Mouse (Mus musculus): ENCODE results near the gene Cdkal1. TPM values are rescaled to one million over a fixed set of nuclear protein-coding genes. Genes with fewer than 3 reads are reported as not detected.

Gene Cdkal1
- polyA plus RNA-seq, 1 experiment from 2014 or later, result 28.2 TPM

DNA sequence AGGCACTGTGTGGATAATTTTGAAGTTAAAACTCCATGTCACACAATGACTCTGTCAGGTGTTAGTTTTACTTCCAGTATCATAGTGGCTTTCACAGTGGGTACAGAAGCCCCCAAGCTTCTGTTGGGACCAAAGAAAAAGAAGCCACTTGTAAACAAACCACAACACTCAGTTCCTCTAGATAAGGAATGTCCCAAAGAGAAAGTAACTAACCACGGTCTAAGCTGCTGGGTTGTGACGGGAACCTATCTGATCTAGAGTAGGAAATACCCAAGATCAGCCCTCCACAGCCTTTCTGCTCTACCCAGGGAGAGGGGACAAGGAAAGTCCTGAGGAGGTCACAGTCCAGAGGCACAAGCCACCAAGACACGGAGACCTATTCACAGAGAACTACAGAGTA is 99.4 kb downstream of the Cdkal1 start:
- H3K4me2 ChIP-seq (replicated peaks), result no peak overlapping the region
- no peak overlapping the region for H3K27ac ChIP-seq
- H3K27me3 ChIP-seq (replicated peaks), result no peaks in the 10 kb centered on the region
- no peak overlapping the region for H3K9ac ChIP-seq
- H3K4me1 ChIP-seq, result peaks cover 10% of the 10 kb centered on the region
- H3K9me3 ChIP-seq, result no peaks in the 10 kb centered on the region
- H3K4me3 ChIP-seq, result no peak overlapping the region
- WGBS, result 82% methylated on average over 3 of the region's 3 CpGs
- ATAC-seq (ENCODE audit: low FRiP score, low read depth), result no peak
- H3K36me3 ChIP-seq, result no peaks in the 10 kb centered on the region

DNA sequence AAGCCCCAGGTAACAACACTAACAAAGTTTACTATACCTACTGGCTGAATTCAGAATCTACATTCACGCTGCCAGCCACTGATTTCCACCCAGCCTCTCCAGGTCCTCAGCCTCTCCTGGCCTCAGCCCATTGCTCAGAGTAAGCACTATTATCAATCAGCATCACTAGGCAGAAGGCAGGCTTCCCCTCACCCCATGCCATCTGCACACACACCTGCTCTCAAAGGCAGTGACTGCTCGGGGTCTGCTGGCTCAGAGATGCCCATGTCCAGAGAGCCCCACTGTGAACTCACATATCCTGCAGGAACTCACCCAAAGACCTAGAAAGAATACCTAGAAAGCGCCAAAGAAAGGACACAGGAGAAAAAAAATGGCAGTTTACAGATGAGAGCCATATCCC is 102.2 kb downstream of the Cdkal1 start:
- no peak overlapping the region for H3K27ac ChIP-seq
- no peak for ATAC-seq (ENCODE audit: low FRiP score, low read depth)
- no peaks in the 10 kb centered on the region for H3K36me3 ChIP-seq
- no peak overlapping the region for H3K4me2 ChIP-seq (replicated peaks)
- 82% methylated on average over 3 of the region's 3 CpGs for WGBS
- no peaks in the 10 kb centered on the region; the same call in 1 of the 2 replicates for H3K4me1 ChIP-seq
- H3K27me3 ChIP-seq (replicated peaks), result no peaks in the 10 kb centered on the region
- H3K4me3 ChIP-seq, result no peak overlapping the region
- H3K9me3 ChIP-seq, result no peaks in the 10 kb centered on the region
- no peak overlapping the region for H3K9ac ChIP-seq

DNA sequence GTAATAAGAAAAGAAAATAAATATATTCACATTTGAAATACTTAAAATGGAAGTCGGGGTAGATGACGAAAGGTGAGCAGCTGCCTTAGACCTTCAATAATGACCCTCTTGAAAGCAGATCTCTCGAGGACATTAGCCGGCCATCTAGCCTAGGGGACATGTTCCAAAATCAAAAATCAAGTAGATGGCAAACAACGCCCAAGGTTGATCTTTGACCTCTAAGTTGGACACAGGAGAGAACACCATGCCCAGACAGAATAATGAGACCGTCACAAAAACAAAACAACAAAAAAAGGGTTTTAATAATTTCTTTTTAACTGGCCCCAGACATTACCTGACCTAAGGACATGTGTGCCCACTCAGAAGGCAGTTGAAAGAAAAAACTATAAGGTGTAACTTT is 103.4 kb downstream of the Cdkal1 start:
- H3K9ac ChIP-seq, result no peak overlapping the region
- no peaks in the 10 kb centered on the region for H3K27me3 ChIP-seq (replicated peaks)
- H3K4me2 ChIP-seq (replicated peaks), result no peak overlapping the region
- no peak overlapping the region for H3K4me3 ChIP-seq
- 90% methylated on average over 6 of the region's 6 CpGs for WGBS
- ATAC-seq (ENCODE audit: low FRiP score, low read depth), result no peak
- no peak overlapping the region for H3K27ac ChIP-seq
- no peaks in the 10 kb centered on the region for H3K9me3 ChIP-seq
- peaks cover 1% of the 10 kb centered on the region; the same call in 1 of the 2 replicates for H3K4me1 ChIP-seq
- H3K36me3 ChIP-seq, result no peaks in the 10 kb centered on the region

DNA sequence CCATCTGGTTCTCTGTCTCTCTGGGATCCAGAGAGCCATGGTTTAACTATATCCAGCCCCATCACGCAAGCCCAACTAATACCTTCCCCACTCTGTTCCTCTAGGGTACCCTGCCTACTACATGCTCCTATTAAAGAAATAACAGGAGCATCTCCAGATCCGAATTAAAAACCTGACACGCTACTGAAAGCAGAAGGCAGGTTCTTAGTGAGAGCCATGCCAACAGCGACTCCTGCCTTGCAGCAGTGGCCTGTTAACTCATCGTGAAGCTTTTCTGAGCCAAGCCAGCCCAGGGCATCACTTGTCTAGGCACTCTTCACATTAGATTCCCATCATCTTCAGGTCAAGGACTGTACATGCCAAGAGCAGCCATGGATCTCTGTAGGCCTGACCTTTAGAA is 104.3 kb downstream of the Cdkal1 start:
- Histone ChIP-seq H3K27ac (no peak overlapping the region), H3K4me1 (peaks cover 10% of the 10 kb centered on the region; the same call in 1 of the 2 replicates), H3K36me3 (no peaks in the 10 kb centered on the region), H3K4me2 (replicated peaks) (no peak overlapping the region), H3K9ac (no peak overlapping the region), H3K4me3 (no peak overlapping the region), H3K9me3 (no peaks in the 10 kb centered on the region), H3K27me3 (replicated peaks) (no peaks in the 10 kb centered on the region)
- ATAC-seq (ENCODE audit: low FRiP score, low read depth), result no peak
- WGBS, result 96% methylated on average over 5 of the region's 5 CpGs

DNA sequence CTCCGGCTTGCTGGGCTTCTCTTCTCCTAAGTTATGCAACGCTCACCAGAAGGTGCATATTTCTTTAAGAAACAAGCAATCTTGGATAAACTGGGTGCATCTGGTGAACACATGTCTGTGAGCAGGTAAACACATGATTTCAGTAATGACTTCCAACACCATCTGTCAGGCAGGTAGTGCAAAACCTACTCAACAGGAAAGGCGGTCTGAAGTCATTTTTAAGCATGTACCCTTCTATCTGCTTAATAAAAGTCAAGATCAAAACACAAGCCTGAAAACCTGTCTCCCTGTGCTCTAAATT is 108.2 kb downstream of the Cdkal1 start:
- H3K4me3 ChIP-seq, result no peak overlapping the region
- no peaks in the 10 kb centered on the region for H3K9me3 ChIP-seq
- no peaks in the 10 kb centered on the region for H3K36me3 ChIP-seq
- ATAC-seq (ENCODE audit: low FRiP score, low read depth), result no peak
- H3K4me2 ChIP-seq (replicated peaks), result no peak overlapping the region
- no peak overlapping the region for H3K9ac ChIP-seq
- 0 out of 2 replicates have a peak, but pooled peaks cover 12% of the 10 kb centered on the region for H3K4me1 ChIP-seq
- 75% methylated on average over 3 of the region's 3 CpGs for WGBS
- no peaks in the 10 kb centered on the region for H3K27me3 ChIP-seq (replicated peaks)
- no peak overlapping the region for H3K27ac ChIP-seq

DNA sequence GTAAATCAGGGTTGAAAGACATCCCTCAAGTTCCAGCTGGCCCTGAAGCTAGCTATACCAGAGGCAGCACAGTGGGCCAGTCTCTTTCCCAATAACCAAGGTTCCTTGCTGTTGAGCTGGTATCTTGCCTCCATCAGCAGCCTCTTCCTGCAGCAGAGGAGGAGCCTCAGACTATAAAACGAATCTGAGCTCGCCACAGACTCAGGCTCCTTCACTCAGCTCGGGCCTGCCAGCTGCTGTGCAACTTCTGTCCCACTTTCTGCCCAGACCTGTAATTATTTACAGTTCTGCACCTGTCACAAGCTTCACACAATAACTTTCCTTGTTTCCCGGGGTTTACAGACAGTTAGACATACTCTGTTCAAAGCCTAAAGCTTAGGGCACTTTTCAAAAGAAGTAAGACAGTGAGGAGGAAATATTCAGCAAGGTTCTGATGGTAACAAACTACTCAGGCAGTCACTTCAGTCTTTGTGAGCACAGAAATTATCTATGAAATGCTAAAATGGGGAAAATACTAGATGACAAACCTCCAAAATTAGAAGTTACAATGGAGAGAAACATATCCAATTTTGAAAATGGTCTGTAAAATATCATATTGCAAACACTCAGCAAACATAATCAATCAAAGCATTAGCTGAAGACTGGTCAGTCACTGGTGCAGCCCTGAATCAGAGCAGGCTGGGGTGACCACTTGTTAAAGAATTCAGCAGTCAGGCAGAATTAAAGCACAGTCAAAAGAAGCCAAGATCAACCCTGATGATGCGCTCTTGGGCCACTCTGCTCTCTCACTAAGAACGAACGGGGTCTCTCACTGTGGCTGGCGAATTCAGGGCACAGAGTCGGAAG is 108.8 kb downstream of the Cdkal1 start:
- no peaks in the 10 kb centered on the region for H3K27me3 ChIP-seq (replicated peaks)
- WGBS, result 50% methylated on average over 9 of the region's 9 CpGs
- no peak overlapping the region for H3K4me2 ChIP-seq (replicated peaks)
- H3K27ac ChIP-seq, result no peak overlapping the region
- no peak overlapping the region for H3K9ac ChIP-seq
- H3K4me1 ChIP-seq, result 0 out of 2 replicates have a peak, but pooled peaks cover 12% of the 10 kb centered on the region
- no peak overlapping the region for H3K4me3 ChIP-seq
- no peaks in the 10 kb centered on the region for H3K36me3 ChIP-seq
- ATAC-seq (ENCODE audit: low FRiP score, low read depth), result 0 out of 2 replicates have a peak, but pooled peaks have one; percentile 33
- H3K9me3 ChIP-seq, result no peaks in the 10 kb centered on the region

DNA sequence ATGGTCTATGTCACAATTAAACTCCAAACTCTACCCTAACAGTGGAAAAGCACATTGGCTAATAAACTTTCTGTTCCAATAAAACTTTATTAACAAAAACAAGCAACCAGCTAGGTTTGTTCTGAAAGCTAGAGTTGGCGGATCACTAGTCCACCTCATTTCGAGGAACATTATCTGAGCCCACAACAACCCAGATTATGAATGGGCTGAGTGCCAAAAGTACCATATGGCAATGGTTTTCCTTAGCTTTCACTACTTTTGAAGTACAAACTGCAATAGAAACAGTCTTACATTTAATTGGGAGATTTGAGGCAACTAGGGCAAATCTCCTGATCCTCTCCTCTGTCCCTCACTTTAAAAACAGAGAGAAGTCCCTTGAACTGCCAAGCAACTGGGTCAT is 110.4 kb downstream of the Cdkal1 start:
- no peak overlapping the region for H3K4me2 ChIP-seq (replicated peaks)
- no peaks in the 10 kb centered on the region for H3K27me3 ChIP-seq (replicated peaks)
- H3K4me1 ChIP-seq, result 0 out of 2 replicates have a peak, but pooled peaks cover 12% of the 10 kb centered on the region
- no peak overlapping the region for H3K9ac ChIP-seq
- H3K27ac ChIP-seq, result no peak overlapping the region
- no peaks in the 10 kb centered on the region for H3K36me3 ChIP-seq
- 80% methylated on average over 2 of the region's 2 CpGs for WGBS
- ATAC-seq (ENCODE audit: low FRiP score, low read depth), result no peak
- H3K9me3 ChIP-seq, result no peaks in the 10 kb centered on the region
- H3K4me3 ChIP-seq, result no peak overlapping the region

DNA sequence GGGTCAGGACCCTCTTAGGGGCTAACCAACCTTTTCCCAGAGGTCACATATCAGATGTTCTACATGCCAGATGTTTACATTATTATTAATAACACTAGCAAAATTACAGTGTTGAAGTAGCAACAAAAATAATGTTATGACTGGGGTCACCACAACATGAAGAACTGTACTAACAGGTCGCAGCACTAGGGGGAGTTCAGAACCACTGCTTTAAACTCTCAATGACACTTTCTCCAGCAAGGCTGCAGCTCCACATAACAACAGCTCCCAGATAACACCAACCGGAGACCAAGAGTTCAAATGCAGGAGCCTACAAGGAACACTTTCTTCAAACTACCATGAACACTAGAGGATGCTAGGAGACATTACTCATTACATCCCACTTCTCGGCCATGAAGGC is 111.3 kb downstream of the Cdkal1 start:
- ATAC-seq (ENCODE audit: low FRiP score, low read depth), result no peak
- no peak overlapping the region for H3K4me3 ChIP-seq
- H3K27me3 ChIP-seq (replicated peaks), result no peaks in the 10 kb centered on the region
- H3K27ac ChIP-seq, result no peak overlapping the region
- H3K36me3 ChIP-seq, result no peaks in the 10 kb centered on the region
- H3K4me1 ChIP-seq, result 0 out of 2 replicates have a peak, but pooled peaks cover 12% of the 10 kb centered on the region
- no peaks in the 10 kb centered on the region for H3K9me3 ChIP-seq
- no peak overlapping the region for H3K4me2 ChIP-seq (replicated peaks)
- H3K9ac ChIP-seq, result no peak overlapping the region
- 84% methylated on average over 3 of the region's 3 CpGs for WGBS

DNA sequence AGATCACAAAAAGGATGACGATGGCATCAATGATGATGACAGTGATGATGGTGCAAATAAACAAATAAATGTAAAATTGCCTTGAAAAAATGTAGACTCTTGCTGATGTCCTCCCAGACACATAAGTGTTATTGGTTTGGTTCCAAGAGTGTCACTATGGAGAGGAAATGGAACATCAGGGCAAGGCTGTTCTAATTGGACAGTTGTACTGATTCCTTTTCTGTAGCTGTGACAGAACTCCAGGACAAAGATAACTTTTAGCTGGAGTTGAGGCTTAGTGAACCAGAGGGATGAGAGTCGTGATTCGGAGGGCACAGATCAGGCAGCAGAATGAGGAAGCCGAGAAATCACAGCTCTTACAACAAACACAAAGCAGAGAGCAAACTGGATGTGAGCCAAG is 111.7 kb downstream of the Cdkal1 start:
- WGBS, result 88% methylated on average over 4 of the region's 4 CpGs
- ATAC-seq (ENCODE audit: low FRiP score, low read depth), result no peak

DNA sequence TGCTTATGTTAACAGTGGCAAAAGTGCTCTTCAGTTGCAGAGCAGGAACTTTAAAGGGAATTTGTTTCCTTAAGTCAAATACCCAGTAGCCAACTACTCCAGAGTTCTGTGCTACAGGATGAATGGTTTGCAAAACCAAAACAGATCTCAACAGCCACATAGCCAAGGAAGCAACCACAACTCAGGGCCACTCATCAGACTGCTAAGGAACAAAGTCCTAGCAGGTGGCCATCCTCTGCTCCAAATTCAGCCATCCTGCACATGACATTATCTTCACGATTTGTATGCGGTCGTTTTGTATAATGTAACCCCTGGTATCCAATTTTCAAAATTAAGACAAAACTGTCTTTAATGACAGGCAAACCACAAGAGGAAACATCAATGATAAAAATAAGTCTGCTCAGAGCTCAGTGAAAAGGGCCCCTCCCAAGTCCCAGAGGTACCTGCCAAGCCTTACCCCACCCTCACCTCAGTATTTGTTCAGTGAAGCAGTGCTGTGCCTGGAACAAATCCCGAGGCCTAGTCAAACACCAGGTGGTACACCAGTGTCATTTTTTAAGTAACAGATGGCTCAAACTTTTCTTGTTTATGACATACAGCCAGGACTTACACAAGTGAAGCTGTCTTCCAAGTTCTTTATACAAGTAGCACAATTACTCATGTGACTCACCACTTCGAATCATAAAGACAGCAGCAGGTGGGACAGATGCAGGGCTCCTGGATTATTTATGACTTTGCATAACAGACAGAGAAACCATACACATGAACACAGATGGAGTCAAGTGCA is 117.6 kb downstream of the Cdkal1 start:
- Histone ChIP-seq H3K27ac (no peak overlapping the region), H3K27me3 (replicated peaks) (no peaks in the 10 kb centered on the region), H3K4me2 (replicated peaks) (no peak overlapping the region), H3K4me1 (no peaks in the 10 kb centered on the region), H3K36me3 (no peaks in the 10 kb centered on the region), H3K9me3 (no peaks in the 10 kb centered on the region), H3K9ac (no peak overlapping the region), H3K4me3 (no peak overlapping the region)
- 73% methylated on average over 5 of the region's 5 CpGs for WGBS
- no peak for ATAC-seq (ENCODE audit: low FRiP score, low read depth)

More for the DNA sequence above, 111.7 kb downstream of the Cdkal1 start:
- Histone ChIP-seq H3K9ac (no peak overlapping the region), H3K4me3 (no peak overlapping the region), H3K9me3 (no peaks in the 10 kb centered on the region), H3K4me2 (replicated peaks) (no peak overlapping the region), H3K4me1 (0 out of 2 replicates have a peak, but pooled peaks cover 12% of the 10 kb centered on the region), H3K36me3 (no peaks in the 10 kb centered on the region), H3K27me3 (replicated peaks) (no peaks in the 10 kb centered on the region), H3K27ac (no peak overlapping the region)

DNA sequence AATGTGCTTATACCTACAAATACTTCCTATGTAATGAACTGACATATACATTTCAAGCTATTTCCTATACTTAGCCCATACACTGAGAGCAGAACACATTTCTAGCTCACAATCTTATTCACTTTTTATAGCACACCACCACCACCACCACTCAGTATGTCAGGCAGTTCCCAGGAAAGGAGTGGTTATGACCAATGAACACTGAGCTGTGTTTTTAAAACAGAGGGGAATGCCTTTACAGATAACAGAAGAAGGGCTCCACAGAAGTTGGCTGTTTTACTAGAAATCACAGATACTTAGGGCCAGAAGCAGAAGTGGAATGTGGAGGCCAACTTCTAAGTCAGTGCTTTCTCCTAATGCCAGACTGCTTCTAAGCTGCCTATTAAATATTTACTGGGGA is 121.0 kb downstream of the Cdkal1 start:
- no peaks in the 10 kb centered on the region for H3K36me3 ChIP-seq
- no peak overlapping the region for H3K4me3 ChIP-seq
- H3K9me3 ChIP-seq, result no peaks in the 10 kb centered on the region
- no peaks in the 10 kb centered on the region for H3K27me3 ChIP-seq (replicated peaks)
- H3K4me2 ChIP-seq (replicated peaks), result no peak overlapping the region
- no peak for ATAC-seq (ENCODE audit: low FRiP score, low read depth)
- H3K27ac ChIP-seq, result no peak overlapping the region
- no peaks in the 10 kb centered on the region for H3K4me1 ChIP-seq
- no peak overlapping the region for H3K9ac ChIP-seq

DNA sequence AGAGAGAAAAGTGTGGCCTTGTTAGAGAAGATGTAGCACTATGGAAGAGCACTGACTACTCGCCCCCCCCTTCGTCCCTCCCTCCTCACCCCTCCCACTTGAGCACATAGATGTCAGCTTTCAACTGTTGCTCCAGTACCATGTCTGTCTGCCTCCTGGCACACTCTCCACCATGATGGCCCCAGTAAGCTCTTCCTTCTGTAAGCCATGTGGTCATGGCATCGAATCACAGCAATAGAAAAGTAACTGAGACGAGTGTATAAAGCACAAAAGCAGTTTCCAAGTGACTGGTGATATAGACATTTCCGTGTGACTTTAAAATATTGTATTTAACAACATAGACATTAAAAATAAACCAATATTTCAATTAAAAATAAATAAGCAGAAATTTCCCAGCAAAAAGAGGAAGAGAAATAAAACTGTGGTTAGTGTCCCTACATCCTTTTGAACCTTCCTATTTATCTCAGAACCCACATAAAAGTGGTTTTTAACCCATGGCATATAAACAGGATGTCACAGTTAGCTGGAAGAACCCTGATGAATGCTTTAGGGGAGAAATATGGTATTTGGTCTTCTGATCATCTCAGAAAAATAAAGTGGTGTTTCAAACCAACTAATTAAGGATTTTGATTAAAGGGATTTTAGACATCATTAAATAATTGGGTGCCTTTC is 129.2 kb downstream of the Cdkal1 start:
- no peak for ATAC-seq (ENCODE audit: low FRiP score, low read depth)
- Histone ChIP-seq H3K9ac (no peak overlapping the region), H3K4me3 (no peak overlapping the region), H3K9me3 (no peaks in the 10 kb centered on the region), H3K27me3 (replicated peaks) (no peaks in the 10 kb centered on the region), H3K4me2 (replicated peaks) (no peak overlapping the region), H3K4me1 (no peaks in the 10 kb centered on the region), H3K27ac (no peak overlapping the region), H3K36me3 (no peaks in the 10 kb centered on the region)
- 89% methylated on average over 5 of the region's 5 CpGs for WGBS
